Mouse (Mus musculus) MN1 (cell line): ENCODE measurements at regions not wholly inside any gene's neighbourhood (a gene's known extent, or its start where the extent isn't known, plus 50 kb on each side); places are given as distances from the start of the nearest gene placed in this dataset.
"Not testable (repeated sequence)": the region's sequence is repeated elsewhere in the genome, so short reads cannot be mapped to it uniquely, and the experiment has no call there.

Source experiments
- DNase-seq: peaks from one replicate; pipeline ENCODE4 v3.0.0-alpha.2; 2016; ENCODE audit warnings: low spot score

- peak; percentile 6 for DNase-seq
These were observed 137.2 kb upstream of the Pnpt1 start for GRCm38 (mm10) chr11:28993270-28993847.

GRCm38 (mm10) chr11:28998314-28999106 lies 132.0 kb upstream of the Pnpt1 start:
- DNase-seq, result peak; percentile 4

- DNase-seq, result peak; percentile 3
These were observed 131.3 kb upstream of the Pnpt1 start for GRCm38 (mm10) chr11:28999196-28999595.

- peak; percentile 1 for DNase-seq
These were observed 130.9 kb upstream of the Pnpt1 start for GRCm38 (mm10) chr11:28999620-29000019.

GRCm38 (mm10) chr11:29000212-29000611 lies 130.3 kb upstream of the Pnpt1 start:
- DNase-seq, result no peak

GRCm38 (mm10) chr11:29017406-29017805 lies 113.1 kb upstream of the Pnpt1 start:
- no peak for DNase-seq

- DNase-seq, result no peak
These were observed 89.7 kb upstream of the Pnpt1 start for GRCm38 (mm10) chr11:29040817-29041216.

GRCm38 (mm10) chr11:29047985-29048610 lies 82.4 kb upstream of the Pnpt1 start:
- DNase-seq, result not testable (repeated sequence)

GRCm38 (mm10) chr11:29052625-29053024 lies 77.9 kb upstream of the Pnpt1 start:
- DNase-seq, result no peak

GRCm38 (mm10) chr11:29069586-29069985 lies 61.0 kb upstream of the Pnpt1 start:
- not testable (repeated sequence) for DNase-seq

GRCm38 (mm10) chr11:29072231-29072630 lies 58.3 kb upstream of the Pnpt1 start:
- DNase-seq, result no peak
